Mouse (Mus musculus) testis, adult 2 months (tissue): ENCODE measurements around the gene Ccdc141.

ENCODE experiments used
- CTCF ChIP-seq: fragments of 200-500 bp; IDR thresholded peaks from 2 replicates; pipeline ENCODE4 v1.5.1; 2012; ENCODE audit warnings: low read depth, mild to moderate bottlenecking, inconsistent platforms, low read length, moderate library complexity; ENCODE audit not compliant: control insufficient read depth, insufficient read depth, insufficient replicate concordance
- POLR2A ChIP-seq: fragments of 200-500 bp; IDR thresholded peaks from 2 replicates; pipeline ENCODE4 v1.6.1; 2012; ENCODE audit warnings: low read depth, mild to moderate bottlenecking, inconsistent platforms, low read length, moderate library complexity; ENCODE audit not compliant: control insufficient read depth

GRCm38 (mm10) chr2:77061871-77062270, 108.6 kb downstream of the Ccdc141 start:
- no peak for TF ChIP-seq CTCF
- TF ChIP-seq POLR2A: no peak
